Mouse (Mus musculus): ENCODE results near the gene Gm5105. TPM values are rescaled to one million over a fixed set of nuclear protein-coding genes. Genes with fewer than 3 reads are reported as not detected.

Gm5105 gene
- 1 to 10 TPM; 1.3 TPM for total RNA-seq (2021)
- long read RNA-seq, experiment 1, partial matches to known transcripts = 0 of 2 reads
- long read RNA-seq, experiment 1, other reads (novel, unspliced or antisense) = 2 of 2 reads
- long read RNA-seq, experiment 2, partial matches to known transcripts = 0 of 5 reads
- long read RNA-seq, experiment 2, other reads (novel, unspliced or antisense) = 5 of 5 reads

- no peak for DNase-seq (ENCODE audit: low spot score)
Observed at GRCm38 (mm10) chr3:138067288-138067687, at the start of gene Gm5105. Gene Gm5105 (minus strand): TSS chr3:138067388.

GRCm38 (mm10) chr3:138116871-138117270, 49.7 kb upstream of the Gm5105 start:
- peak; percentile 48 for DNase-seq (ENCODE audit: low spot score)

DNA sequence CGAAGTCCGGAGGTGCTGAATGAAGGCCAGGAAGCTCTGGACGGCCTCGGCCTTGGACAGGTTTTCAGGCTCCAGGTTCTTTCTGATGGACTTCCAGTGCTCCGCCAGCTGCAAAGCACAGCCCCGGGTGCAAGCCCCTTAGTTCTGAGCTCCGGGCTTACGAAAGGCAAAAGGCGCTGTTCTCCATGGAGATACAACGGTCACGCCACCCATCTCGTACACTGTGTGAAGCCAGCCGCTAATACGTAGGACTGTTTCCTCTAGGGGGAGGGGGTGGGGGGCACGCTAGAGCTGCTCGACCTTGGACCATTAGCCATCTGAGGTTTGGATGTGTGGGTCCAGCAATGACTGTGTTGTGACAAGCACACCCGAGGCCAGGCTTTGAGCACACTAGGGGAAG, 46.9 kb upstream of the Gm5105 start:
- no peak for DNase-seq (ENCODE audit: low spot score)

- no peak for DNase-seq (ENCODE audit: low spot score)
Observed at GRCm38 (mm10) chr3:138110910-138111782, 44.0 kb upstream of the Gm5105 start.

GRCm38 (mm10) chr3:138106887-138107286, 39.7 kb upstream of the Gm5105 start:
- DNase-seq (ENCODE audit: low spot score) = no peak

GRCm38 (mm10) chr3:138105056-138105455, 37.9 kb upstream of the Gm5105 start:
- DNase-seq (ENCODE audit: low spot score) = no peak

- DNase-seq (ENCODE audit: low spot score) = no peak
Observed at GRCm38 (mm10) chr3:138103690-138104089, 36.5 kb upstream of the Gm5105 start.

- no peak for DNase-seq (ENCODE audit: low spot score)
Observed at GRCm38 (mm10) chr3:138101936-138102335, 34.7 kb upstream of the Gm5105 start.

- no peak for DNase-seq (ENCODE audit: low spot score)
Observed at GRCm38 (mm10) chr3:138097718-138098117, 30.5 kb upstream of the Gm5105 start.

- no peak for DNase-seq (ENCODE audit: low spot score)
Observed at GRCm38 (mm10) chr3:138096263-138097028, 29.3 kb upstream of the Gm5105 start.

DNA sequence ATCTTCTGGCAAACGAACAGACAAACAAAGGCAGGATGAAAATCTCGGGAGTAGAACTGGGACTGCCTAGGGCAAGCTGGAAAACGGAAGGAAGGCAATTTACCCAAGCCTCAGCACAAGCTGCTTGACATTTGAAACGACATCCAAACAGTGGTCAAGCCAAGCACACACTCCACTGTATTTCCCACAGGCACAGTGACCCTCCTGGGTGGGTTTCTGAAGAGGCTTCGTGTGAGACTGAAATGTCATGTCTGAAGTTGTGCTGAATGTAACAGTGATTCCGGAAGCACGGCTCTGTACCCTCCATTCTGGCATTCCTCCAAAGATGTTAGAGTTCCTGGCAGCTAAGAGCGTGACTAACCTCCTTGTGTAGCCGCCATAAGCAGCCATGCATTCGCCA, 28.5 kb upstream of the Gm5105 start:
- no peak for DNase-seq (ENCODE audit: low spot score)

GRCm38 (mm10) chr3:138095301-138095700, 28.1 kb upstream of the Gm5105 start:
- DNase-seq (ENCODE audit: low spot score) = no peak

- DNase-seq (ENCODE audit: low spot score) = no peak
Observed at GRCm38 (mm10) chr3:138083896-138084295, 16.7 kb upstream of the Gm5105 start.

GRCm38 (mm10) chr3:138083073-138083637, 16.0 kb upstream of the Gm5105 start:
- DNase-seq (ENCODE audit: low spot score) = no peak

GRCm38 (mm10) chr3:138078701-138079100, 11.5 kb upstream of the Gm5105 start:
- DNase-seq (ENCODE audit: low spot score) = no peak

DNA sequence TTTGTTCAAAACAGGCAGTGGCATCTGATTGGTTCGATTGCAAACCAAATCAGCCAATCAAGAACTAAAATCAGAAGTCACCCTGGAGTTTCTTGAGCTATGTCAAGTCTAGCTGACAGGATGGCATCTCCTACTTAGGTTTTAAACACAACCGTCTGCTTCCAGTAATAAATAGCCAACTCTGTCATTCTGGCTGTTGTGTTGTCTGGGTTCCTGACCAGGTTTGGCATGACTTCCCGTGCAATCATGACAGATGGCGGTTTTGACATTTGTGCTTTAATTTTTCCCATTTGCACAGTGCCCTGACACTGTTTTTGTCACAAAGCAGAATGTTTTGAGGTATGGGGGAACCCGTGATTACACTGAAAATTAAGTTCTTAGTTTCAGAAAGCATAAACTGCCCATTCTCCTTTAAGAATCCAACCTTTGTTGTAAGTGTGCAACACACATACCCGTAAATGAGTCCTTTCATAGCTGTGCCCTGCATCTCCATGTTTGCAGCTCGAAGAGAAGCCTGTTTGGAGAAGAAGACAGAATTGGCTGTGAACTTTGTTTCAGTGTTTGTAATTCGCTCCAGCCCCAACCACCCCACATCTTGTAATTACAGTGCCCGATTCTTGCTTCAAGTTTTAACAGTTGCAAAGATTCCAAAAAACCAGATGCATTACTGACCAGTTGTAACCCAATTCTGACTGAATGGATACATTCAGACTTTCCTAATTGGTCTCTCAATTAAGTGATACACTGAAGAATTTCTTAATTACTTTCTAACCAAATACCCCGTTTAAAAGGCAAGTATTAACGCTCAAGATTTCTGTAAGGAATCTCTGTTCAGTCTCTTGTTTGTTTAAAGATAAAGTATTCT, 10.5 kb upstream of the Gm5105 start:
- no peak for DNase-seq (ENCODE audit: low spot score)

DNA sequence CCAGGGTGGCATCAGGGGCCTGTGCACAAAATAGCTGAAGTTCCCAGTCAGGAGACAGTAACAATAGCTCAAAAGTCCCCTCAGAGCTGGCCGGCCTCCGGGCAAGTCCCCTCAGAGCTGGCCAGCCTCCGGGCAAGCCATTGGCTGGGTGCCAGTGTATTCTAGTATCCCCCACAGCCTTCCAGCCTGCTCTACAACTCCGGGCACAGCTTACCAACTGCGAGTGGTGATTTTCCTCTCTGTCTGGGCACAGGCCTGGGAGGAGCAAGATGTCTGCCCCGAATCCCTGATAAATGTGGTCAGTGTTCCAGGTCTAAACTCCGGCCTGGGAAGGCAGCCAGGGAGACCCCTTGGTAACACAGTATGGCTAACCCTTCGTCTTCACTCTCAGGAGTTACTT, 8.0 kb upstream of the Gm5105 start:
- DNase-seq (ENCODE audit: low spot score) = no peak

GRCm38 (mm10) chr3:138074214-138074613, 7.0 kb upstream of the Gm5105 start:
- no peak for DNase-seq (ENCODE audit: low spot score)

- DNase-seq (ENCODE audit: low spot score) = no peak
Observed at GRCm38 (mm10) chr3:138071476-138072073, 4.4 kb upstream of the Gm5105 start.

GRCm38 (mm10) chr3:138071004-138071403, 3.8 kb upstream of the Gm5105 start:
- DNase-seq (ENCODE audit: low spot score) = no peak
